Mouse (Mus musculus) lung, embryonic 15.5 days (tissue): ENCODE data around the gene Traf5. TPM values are rescaled to one million over a fixed set of nuclear protein-coding genes. Genes with fewer than 3 reads are reported as not detected.

Experiments used
- ATAC-seq: fragments of 200-750 bp; cut with Nextera tagmentation; 2 replicates; pipeline ENCODE4 v1.8.0; 2017; ENCODE audit warnings: moderate number of reproducible peaks, borderline replicate concordance; ENCODE audit not compliant: low FRiP score, low TSS enrichment; ENCODE audit errors: extremely low read depth
- H3K27ac ChIP-seq: fragments of 300-500 bp; sonication (generic); 2 replicates; pipeline ENCODE4 v1.5.1; 2015; ENCODE audit warnings: moderate library complexity, mild to moderate bottlenecking, inconsistent platforms
- H3K27me3 ChIP-seq: fragments of 300-500 bp; sonication (generic); 2 replicates; pipeline ENCODE4 v1.6.1; 2015; ENCODE audit warnings: inconsistent platforms
- H3K36me3 ChIP-seq: fragments of 300-500 bp; sonication (generic); 2 replicates; pipeline ENCODE4 v1.6.1; 2015; ENCODE audit warnings: inconsistent platforms
- H3K4me1 ChIP-seq: fragments of 300-500 bp; sonication (generic); 2 replicates; pipeline ENCODE4 v1.6.1; 2015; ENCODE audit warnings: inconsistent platforms
- H3K4me2 ChIP-seq: fragments of 300-500 bp; sonication (generic); 2 replicates; pipeline ENCODE4 v1.6.1; 2015; ENCODE audit warnings: inconsistent platforms, mild to moderate bottlenecking, moderate library complexity
- H3K4me3 ChIP-seq: fragments of 300-500 bp; sonication (generic); 2 replicates; pipeline ENCODE4 v1.5.1; 2015; ENCODE audit warnings: mild to moderate bottlenecking, inconsistent platforms
- H3K9ac ChIP-seq: fragments of 300-500 bp; sonication (generic); 2 replicates; pipeline ENCODE4 v1.6.1; 2015; ENCODE audit warnings: inconsistent platforms
- H3K9me3 ChIP-seq: fragments of 300-500 bp; sonication (generic); 2 replicates; pipeline ENCODE4 v1.6.1; 2016; ENCODE audit warnings: inconsistent platforms
- WGBS: fragments of 180-500 bp; shearing (Covaris S2); methylation state at CpG from one replicate; pipeline ENCODE4 v1.1.7; 2015; 5-methylcytosine and 5-hydroxymethylcytosine counted together
- polyA plus RNA-seq: library from polyadenylated mRNA; unstranded; fragments of >200 nt; fragmentation: Nextera tagmentation; extraction: Ambion mirVana; gene quantifications from 2 replicates; pipeline ENCODE4 v1.2.1, GENCODE M21; 2015

The Traf5 gene
- polyA plus RNA-seq, 1 experiment from 2014 or later, result 22.4 TPM

DNA sequence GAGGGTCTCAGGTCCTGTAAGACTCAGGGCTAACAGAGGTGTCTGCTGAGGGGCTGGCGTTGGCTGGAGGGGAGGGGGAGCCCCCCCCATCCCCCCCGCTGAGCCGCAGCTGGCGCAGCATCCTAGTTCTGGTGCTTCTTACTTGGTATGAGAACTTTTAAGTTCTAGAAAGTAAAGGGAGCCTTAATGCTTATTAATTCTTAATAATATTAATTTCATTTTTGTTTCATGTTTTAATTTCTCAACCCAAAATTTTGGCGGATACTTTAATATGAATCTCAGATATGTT, 104.9 kb downstream of the Traf5 start:
- no peak overlapping the region for H3K4me2 ChIP-seq
- H3K27ac ChIP-seq, result no peak overlapping the region
- H3K27me3 ChIP-seq, result peaks cover 8% of the 10 kb centered on the region; the same call in 1 of the 2 replicates
- H3K9me3 ChIP-seq, result no peaks in the 10 kb centered on the region
- H3K4me3 ChIP-seq, result no peak overlapping the region
- ATAC-seq, result no peak
- no peak overlapping the region for H3K9ac ChIP-seq
- peaks cover 15% of the 10 kb centered on the region; the same call in 1 of the 2 replicates for H3K4me1 ChIP-seq
- 41% methylated on average over 5 of the region's 5 CpGs for WGBS
- H3K36me3 ChIP-seq, result no peaks in the 10 kb centered on the region

DNA sequence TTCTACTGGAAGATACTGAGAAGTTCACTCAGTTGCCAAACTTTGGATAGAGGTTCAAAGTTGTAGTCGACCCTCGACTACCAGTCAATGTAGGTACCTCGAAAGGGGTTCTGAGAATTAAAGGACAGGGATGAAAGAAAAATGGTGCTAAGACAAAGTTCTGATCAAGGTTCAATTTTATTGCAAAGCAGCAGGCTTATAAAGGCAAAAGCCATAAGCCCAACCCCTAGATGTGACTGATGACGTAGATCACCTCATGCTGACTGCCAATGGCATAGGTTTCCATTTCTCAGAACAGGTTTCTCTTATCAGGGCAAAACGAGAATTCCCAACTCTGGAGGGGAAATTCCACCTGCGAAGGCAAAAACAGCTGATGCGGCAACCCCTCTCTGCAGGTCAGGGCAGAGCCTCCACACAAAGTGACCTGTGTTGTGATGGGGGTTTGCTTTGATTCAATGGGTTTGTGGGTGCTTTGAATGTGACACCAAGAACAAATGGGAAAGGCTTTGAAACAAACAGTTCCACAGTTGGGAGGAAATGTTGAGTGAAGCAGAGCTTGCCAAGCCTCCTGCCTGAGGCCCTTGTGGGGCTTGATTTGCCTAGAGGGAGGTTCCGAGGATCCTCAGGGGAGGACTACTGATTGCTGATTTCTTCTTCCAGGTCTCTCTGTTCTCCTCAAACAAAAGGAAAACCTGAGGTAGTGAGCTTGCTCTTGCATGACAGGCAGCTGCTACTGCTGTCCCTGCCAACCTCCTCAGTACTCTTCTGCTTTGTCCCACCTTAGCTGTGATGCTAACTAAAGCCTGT, 105.5 kb downstream of the Traf5 start:
- peaks cover 8% of the 10 kb centered on the region; the same call in 1 of the 2 replicates for H3K27me3 ChIP-seq
- H3K9me3 ChIP-seq, result no peaks in the 10 kb centered on the region
- H3K4me3 ChIP-seq, result no peak overlapping the region
- H3K27ac ChIP-seq, result no peak overlapping the region
- WGBS, result 63% methylated on average over 8 of the region's 8 CpGs
- H3K4me2 ChIP-seq, result no peak overlapping the region
- H3K36me3 ChIP-seq, result no peaks in the 10 kb centered on the region
- no peak for ATAC-seq
- H3K4me1 ChIP-seq, result peaks cover 17% of the 10 kb centered on the region; the same call in 1 of the 2 replicates
- no peak overlapping the region for H3K9ac ChIP-seq

DNA sequence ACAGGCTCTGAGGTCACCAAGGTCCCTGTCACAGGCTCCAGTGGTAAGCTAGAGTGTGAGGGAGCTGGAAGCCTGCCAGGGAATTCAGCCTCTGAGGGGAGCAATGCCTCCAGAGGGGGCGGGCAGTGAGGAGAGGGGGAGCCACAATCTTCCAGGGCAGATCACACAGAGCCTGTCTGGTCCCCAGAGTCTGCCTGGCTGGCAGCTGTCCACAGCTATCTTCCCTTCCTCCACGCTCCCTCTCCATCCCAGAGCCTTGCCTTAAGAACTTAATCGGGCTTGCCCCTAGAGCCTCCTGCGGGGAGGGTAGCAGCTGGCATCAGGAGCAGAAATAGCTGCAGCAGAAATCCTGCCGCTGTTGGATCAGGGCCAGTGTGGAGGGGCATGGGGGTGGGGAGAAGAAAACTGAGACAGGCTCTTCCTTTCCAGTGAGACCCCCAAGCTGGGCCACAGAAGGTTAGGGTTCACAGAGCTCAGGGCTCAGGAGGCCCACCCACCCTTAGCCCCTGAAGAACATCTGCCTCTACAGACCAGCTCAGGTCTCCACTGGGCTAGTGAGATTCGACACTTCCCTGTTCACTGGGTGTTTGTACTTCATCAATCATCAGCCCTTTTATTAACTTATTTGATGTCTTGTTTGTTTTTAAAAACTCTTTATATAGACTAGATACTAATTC, 110.8 kb downstream of the Traf5 start:
- Histone ChIP-seq H3K27me3 (peaks cover 8% of the 10 kb centered on the region; the same call in 1 of the 2 replicates), H3K4me2 (no peak overlapping the region), H3K9ac (no peak overlapping the region), H3K9me3 (no peaks in the 10 kb centered on the region), H3K4me1 (peaks cover 21% of the 10 kb centered on the region), H3K36me3 (no peaks in the 10 kb centered on the region), H3K4me3 (no peak overlapping the region), H3K27ac (peak overlapping the region; percentile 49)
- WGBS, result 20% methylated on average over 6 of the region's 6 CpGs
- peak; percentile 79 for ATAC-seq

DNA sequence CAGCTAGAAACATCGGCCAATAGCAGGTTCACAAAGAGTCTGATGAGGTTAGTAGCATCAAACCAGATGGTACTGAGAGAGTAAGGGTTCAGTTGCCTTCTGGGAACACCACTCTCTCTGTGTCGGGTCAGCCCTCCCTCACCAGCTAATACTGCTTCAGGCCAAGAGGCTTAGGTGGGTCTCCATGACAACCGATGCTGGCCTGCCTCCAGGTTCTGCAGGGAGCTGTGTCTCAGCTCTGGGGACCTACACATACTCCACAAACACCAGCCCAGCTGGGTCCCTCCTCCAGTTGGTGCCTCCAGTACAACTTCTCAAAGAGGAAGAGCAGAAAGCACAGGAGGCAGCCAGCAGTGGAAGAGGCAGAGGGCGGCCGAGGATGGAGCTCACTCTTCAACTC, 115.2 kb downstream of the Traf5 start, which contains the start of gene Rd3:
Gene Rd3 (plus strand): TSS at position 184 of the 400 bp plus-strand sequence.
- H3K4me1 ChIP-seq, result peaks cover 20% of the 10 kb centered on the region
- no peaks in the 10 kb centered on the region for H3K27me3 ChIP-seq
- no peaks in the 10 kb centered on the region for H3K36me3 ChIP-seq
- ATAC-seq, result peak; percentile 51; the same call in 1 of the 2 replicates
- H3K4me2 ChIP-seq, result no peak within 1 kb of the TSS
- H3K9me3 ChIP-seq, result no peaks in the 10 kb centered on the region
- WGBS, result 35% methylated on average over 5 of the region's 5 CpGs
- no peak within 1 kb of the TSS for H3K27ac ChIP-seq
- H3K9ac ChIP-seq, result no peak within 1 kb of the TSS
- H3K4me3 ChIP-seq, result no peak within 1 kb of the TSS

DNA sequence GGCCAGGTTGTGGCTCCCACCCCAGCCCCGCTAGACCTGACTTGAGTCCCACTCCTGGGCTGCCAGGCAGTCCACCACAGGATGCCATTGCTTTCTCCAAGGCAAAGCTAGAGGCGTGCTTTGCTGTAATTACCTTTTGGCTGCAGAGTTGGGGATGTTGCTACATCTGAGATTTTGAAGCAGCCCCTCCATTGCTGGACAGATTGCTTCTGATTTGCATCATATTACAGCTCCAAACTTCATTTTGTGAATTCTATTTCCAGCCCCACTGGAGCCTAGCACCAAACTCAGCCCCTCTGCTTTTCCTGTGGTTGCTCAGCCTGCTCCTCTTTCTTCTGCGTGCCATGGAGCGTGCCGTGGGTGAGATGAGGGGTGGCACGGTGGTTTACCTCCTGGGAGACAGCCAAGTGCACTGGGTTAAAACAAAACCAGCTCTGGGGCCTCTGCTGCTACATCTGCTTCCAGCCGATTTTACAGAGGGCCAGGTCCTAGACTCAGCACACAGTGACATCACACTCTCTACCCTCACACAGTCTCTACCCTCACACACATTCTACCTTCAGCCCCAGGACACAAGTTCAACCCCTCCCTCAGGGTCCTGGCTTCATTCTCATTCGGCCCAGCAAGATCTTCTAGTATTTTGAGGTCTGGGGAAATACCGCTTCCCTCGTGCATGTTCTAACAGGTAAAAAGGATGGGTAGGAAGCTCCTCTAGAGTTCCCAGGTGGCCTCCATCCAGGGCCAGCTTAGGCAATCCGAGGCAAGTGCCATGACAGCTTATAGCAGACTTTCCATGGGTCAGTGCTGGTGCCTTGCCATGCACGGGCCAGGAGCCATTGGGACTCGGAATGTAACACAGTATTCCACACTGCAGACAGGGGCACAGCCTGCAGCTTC, 117.6 kb downstream of the Traf5 start:
- Histone ChIP-seq H3K4me2 (no peak overlapping the region), H3K4me3 (no peak overlapping the region), H3K4me1 (peaks cover 7% of the 10 kb centered on the region), H3K36me3 (no peaks in the 10 kb centered on the region), H3K9me3 (no peaks in the 10 kb centered on the region), H3K27me3 (no peaks in the 10 kb centered on the region), H3K27ac (no peak overlapping the region), H3K9ac (no peak overlapping the region)
- no peak for ATAC-seq
- 51% methylated on average over 13 of the region's 13 CpGs for WGBS

DNA sequence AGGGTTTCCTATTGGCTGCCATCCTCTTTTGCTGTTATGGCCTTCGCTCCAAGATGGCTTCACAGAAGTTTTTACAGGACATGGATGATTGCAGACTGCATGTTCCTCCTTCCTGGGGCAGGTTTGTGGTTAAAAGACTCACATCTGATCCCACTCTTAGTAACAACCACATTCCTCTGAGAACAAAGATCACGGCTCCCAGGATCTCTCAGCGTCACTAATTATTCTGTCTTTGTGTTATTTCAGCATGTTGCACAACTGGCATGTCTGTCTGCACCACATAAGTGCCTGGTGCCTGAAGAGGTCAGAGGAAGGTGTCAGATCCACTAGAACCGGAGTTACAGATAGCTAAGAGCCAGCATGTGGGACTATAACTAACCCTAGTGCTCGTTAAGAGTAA, 122.4 kb downstream of the Traf5 start:
- ATAC-seq, result no peak
- no peaks in the 10 kb centered on the region for H3K36me3 ChIP-seq
- 0 out of 2 replicates have a peak, but pooled peaks cover 2% of the 10 kb centered on the region for H3K4me1 ChIP-seq
- H3K4me3 ChIP-seq, result no peak overlapping the region
- H3K4me2 ChIP-seq, result no peak overlapping the region
- no peaks in the 10 kb centered on the region for H3K9me3 ChIP-seq
- no peak overlapping the region for H3K9ac ChIP-seq
- 61% methylated on average over 5 of the region's 5 CpGs for WGBS
- H3K27ac ChIP-seq, result no peak overlapping the region
- H3K27me3 ChIP-seq, result no peaks in the 10 kb centered on the region

DNA sequence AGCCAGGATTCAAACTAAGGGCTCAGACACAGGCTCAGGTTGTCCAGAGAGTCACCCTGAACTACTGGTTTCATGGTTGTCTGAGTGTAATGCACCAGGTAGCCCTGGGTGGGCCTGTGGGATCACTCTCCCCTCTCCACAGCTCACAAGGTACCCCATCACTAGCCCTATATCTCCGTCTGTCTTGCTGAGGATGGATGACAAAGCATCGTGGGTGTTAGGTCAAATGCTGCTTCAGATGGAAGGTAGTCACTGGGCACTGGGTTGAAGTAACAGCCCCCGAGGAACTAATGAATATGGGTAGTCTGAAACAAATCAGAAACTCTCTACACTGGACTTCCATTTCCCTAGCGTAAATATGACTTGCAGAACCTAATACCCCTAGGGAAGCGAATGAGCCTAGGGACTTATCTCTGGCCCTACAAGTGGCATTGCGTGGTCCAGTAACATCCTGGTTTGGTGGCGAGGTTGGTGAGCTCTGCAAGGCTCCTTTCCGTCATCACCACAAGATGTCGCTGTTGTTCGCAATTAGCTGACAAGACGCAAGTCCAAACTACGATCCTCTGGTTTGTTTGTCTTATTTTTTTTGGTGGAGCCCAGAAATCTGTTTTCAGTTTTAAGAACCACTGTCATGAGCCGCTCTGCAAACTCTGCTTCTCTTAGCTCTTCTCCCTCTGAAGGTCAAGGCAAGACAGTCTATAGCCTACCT, 127.4 kb downstream of the Traf5 start:
- Histone ChIP-seq H3K9me3 (no peaks in the 10 kb centered on the region), H3K36me3 (no peaks in the 10 kb centered on the region), H3K27me3 (no peaks in the 10 kb centered on the region), H3K4me3 (no peak overlapping the region), H3K9ac (no peak overlapping the region), H3K4me1 (0 out of 2 replicates have a peak, but pooled peaks cover 2% of the 10 kb centered on the region), H3K4me2 (no peak overlapping the region; the same call in 1 of the 2 replicates), H3K27ac (no peak overlapping the region)
- 0 out of 2 replicates have a peak, but pooled peaks have one; percentile 37 for ATAC-seq
- WGBS, result 12% methylated on average over 13 of the region's 13 CpGs

DNA sequence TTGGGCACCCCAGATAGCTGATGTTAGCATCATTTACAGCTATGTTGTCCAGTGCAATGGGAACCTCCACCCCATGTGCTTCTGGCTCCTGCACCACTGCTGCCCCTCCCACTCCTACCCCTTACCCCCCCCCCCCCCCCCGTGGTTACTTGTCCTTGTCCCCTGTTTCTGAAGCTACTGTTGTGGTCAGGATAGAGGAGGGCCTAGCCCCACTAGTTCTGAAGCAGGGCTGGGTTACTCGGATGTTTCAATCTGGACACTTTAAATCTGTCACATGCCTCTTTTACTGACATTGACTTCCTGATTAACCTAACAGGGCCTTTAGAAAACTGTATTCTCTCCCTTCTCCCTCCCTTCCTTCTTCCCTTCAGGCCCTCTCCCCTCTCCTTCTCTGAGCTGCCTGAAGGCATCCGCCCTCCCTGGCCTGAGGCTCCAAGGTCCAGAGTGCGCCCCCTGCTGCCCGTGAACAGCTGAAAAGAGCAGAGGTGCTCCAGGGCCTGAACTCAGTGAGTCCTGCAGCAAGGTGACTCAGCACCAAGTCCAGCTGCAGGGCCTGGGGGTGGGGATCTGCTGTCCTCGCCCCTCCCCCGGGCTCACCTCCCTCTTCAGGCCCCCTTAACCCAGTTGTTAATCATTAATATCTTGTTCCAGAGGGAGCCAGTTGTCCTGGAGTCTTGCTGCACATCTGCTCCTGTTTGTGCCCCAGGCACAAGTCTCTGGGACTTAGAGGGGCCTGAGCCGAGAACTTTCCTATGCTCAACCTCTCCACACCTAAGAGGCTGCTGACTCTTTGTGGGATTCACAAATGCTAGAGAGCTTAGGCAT, 128.2 kb downstream of the Traf5 start:
- Histone ChIP-seq H3K27me3 (no peaks in the 10 kb centered on the region), H3K9ac (no peak overlapping the region), H3K9me3 (no peaks in the 10 kb centered on the region), H3K36me3 (no peaks in the 10 kb centered on the region), H3K27ac (no peak overlapping the region), H3K4me2 (no peak overlapping the region), H3K4me3 (no peak overlapping the region), H3K4me1 (0 out of 2 replicates have a peak, but pooled peaks cover 2% of the 10 kb centered on the region)
- ATAC-seq, result peak; percentile 80
- 24% methylated on average over 8 of the region's 8 CpGs for WGBS

DNA sequence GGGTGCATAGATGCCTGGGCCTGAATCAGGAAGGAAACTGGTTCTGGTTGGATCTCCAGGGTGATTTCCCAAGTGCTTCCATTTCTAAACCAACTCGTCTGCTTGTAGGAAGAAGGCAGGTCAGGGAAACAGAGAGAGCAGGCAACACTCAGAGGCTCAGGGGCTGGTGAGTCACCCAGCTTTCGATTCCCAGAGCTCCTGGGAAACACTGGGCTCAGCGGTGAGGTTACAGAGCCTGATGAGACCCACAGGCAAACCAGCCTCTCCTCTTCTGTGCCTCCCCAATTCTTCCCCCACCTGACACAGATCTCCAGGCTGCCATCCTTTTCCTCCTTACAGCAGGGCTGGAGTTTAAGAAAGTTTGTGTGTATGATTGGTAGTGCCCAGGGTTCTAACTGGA, 128.9 kb downstream of the Traf5 start:
- no peak for ATAC-seq
- H3K9ac ChIP-seq, result no peak overlapping the region
- H3K36me3 ChIP-seq, result no peaks in the 10 kb centered on the region
- H3K27me3 ChIP-seq, result no peaks in the 10 kb centered on the region
- no peak overlapping the region for H3K4me3 ChIP-seq
- H3K27ac ChIP-seq, result no peak overlapping the region
- H3K9me3 ChIP-seq, result no peaks in the 10 kb centered on the region
- WGBS, result 63% methylated on average over 3 of the region's 3 CpGs
- 0 out of 2 replicates have a peak, but pooled peaks cover 2% of the 10 kb centered on the region for H3K4me1 ChIP-seq
- no peak overlapping the region for H3K4me2 ChIP-seq

DNA sequence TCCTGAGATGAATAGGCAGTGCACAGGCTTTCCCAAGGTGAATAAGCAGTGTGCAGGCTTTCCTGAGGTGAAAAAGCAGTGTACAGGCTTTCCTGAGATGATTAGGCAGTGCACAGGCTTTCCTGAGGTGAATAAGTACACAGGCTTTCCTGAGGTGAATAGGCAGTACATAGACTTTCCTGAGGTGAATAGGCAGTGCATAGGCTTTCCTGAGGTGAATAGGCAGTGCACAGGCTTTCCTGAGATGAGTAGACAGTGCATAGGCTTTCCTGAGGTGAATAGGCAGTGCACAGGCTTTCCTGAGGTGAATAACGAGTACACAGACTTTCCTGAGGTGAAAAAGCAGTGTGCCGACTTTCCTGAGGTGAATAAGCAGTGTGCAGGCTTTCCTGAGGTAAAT, 131.4 kb downstream of the Traf5 start:
- peaks cover 6% of the 10 kb centered on the region; the same call in 1 of the 2 replicates for H3K4me1 ChIP-seq
- H3K4me2 ChIP-seq, result no peak overlapping the region
- H3K9ac ChIP-seq, result no peak overlapping the region
- no peaks in the 10 kb centered on the region for H3K27me3 ChIP-seq
- H3K36me3 ChIP-seq, result no peaks in the 10 kb centered on the region
- no peak for ATAC-seq
- 35% methylated on average over 2 of the region's 2 CpGs for WGBS
- no peak overlapping the region for H3K27ac ChIP-seq
- no peaks in the 10 kb centered on the region for H3K9me3 ChIP-seq
- no peak overlapping the region for H3K4me3 ChIP-seq
